Mouse (Mus musculus): ENCODE results near the gene Olfr1532-ps1. TPM values are rescaled to one million over a fixed set of nuclear protein-coding genes. Genes with fewer than 3 reads are reported as not detected.
A peak's percentile ranks its signal among the peaks of the same experiment; 100 is the strongest.
"Not testable (repeated sequence)": the region's sequence is repeated elsewhere in the genome, so short reads cannot be mapped to it uniquely, and the experiment has no call there.

The Olfr1532-ps1 gene
- total RNA-seq (2021): not detected

DNA sequence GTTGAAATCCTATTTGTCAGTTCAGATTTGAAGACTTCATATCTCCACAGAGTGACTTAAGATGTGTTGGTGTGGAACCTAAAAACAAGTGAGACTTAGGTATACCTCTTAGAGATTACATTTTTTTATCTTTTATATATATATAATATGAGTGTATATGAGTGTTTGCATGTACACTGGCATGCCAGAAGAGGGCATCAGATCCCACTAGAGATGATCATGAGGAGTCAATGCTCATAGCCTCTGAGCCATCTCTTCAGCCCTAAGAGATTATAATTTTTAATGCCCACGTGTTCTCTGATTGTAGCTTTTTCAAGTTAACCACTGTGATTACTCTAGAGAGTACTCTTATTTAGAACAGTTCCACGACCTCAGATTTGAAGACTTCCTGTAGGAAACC, at the start of gene Olfr1532-ps1:
TSS of gene Olfr1532-ps1 (plus strand) at position 326 of the 400 bp plus-strand sequence.
- no peak for DNase-seq

- no peak for DNase-seq
Measured at GRCm38 (mm10) chr7:106862885-106863284, 44.9 kb upstream of the Olfr1532-ps1 start, which contains the start of gene Olfr704. Olfr704 (plus strand) TSS chr7:106863185.

DNA sequence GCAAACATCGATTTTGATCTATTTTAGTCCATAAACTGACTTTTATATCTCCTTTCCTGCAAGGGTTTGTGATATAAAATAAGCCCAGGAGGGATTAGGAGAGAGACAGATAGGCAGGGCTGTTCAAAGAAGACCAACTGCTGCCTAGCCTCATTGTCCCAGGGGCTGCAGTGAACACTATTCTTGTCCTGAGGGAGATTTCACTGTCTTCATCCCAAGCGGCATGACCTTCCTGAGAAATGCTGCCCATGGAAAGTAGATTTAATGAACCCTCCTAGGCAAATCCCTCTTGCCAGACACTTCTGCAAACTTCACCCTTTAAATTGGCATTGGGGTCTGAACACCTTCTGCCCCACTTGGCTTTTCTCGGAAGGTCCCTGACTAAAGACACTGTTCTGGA, 31.0 kb upstream of the Olfr1532-ps1 start, which contains the start of gene Olfr705:
TSS of gene Olfr705 (minus strand) at position 101 of the 400 bp plus-strand sequence.
- DNase-seq: no peak

DNA sequence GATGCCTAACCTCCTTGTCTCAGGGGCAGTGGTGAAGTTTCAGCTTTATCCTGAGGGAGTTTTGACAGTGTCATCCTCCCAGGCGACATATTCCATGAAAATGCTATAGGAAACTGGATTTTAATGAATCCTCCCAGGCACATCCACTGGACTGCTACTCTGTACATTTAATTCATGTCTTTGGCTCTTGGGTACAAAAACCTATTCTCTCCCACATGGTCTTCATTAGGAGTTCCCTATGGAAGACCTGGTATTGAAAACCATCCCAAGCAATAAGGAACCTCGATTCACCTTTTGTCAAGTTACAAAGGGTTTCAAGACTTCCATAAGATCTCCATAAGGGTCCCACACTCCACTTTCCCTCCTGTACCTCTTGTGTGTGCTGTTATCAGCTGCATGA, 19.7 kb upstream of the Olfr1532-ps1 start, which contains the start of gene Olfr706:
TSS of gene Olfr706 (minus strand) at position 101 of the 400 bp plus-strand sequence.
- DNase-seq: no peak

DNA sequence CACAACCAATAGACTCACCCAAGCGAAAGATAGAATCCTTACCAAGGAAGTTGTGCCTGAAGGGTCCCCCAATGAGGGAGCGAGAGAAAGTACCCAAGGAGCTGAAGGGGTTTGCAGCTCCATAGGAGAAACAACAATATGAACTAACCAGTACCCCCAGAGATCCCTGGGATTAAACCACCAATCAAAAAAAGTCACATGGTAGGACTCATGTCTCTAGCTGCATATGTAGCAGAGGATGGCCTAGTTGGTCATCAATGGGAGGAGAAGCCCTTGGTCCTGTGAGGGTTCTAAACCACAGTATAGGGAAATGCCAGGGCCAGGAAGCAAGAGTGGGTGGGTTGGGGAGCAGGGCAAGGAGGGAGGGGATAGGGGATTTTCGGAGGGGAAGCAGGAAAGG, 6.7 kb upstream of the Olfr1532-ps1 start, which contains the start of gene Olfr707:
TSS of gene Olfr707 (minus strand) at position 101 of the 400 bp plus-strand sequence.
- DNase-seq: not testable (repeated sequence)

- DNase-seq: peak; percentile 5
Measured at GRCm38 (mm10) chr7:106920961-106921360, 13.2 kb downstream of the Olfr1532-ps1 start.

GRCm38 (mm10) chr7:106932119-106932518, 24.3 kb downstream of the Olfr1532-ps1 start, which contains the start of gene Olfr709-ps1:
Olfr709-ps1 (minus strand) TSS chr7:106932219.
- DNase-seq: no peak

DNA sequence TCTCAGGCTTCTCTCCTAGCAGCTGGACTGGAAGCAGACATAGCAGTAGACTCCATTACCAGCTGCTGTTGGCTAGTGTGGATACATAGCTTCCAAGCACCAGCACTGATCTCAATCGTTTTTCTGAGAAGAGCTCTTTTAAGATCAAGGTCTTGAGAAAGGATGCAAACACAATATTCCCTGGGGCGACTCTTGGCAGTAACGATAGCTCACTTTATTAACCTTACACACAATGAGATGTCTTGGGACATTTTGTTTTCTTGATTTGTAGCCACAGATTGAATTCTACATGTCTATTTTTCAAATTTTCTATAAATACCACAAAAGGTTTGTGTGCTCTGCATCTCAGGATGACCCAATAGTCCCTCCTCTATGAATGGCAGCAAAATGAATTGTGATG, 40.4 kb downstream of the Olfr1532-ps1 start, which contains the start of gene Olfr710:
TSS of gene Olfr710 (minus strand) at position 101 of the 400 bp plus-strand sequence.
- DNase-seq: no peak

DNA sequence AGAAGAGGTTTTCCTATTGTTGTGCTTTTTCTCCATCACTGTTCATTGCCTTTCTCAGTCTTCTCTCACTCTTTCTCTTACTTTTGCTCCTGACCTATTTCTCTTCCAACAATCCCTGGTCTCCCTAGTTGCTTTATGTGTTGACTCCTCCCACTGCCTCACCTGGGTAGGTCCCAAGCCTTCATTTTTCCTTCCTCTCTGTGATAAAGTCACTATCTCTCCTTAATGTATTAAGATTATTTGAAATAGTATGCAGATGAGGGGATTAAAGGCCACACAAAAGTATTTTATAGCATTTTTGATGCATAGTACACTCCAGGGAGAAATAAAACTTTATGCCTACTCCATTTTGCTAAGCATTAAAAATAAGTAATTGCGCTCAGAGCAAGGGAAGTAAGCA, 56.0 kb downstream of the Olfr1532-ps1 start, which contains the start of gene Olfr6:
TSS of gene Olfr6 (minus strand) at position 101 of the 400 bp plus-strand sequence.
- DNase-seq: no peak

Other genes starting within 250 kb of the Olfr1532-ps1 start
- not detected for gene Olfr693, start 227.4 kb upstream of the Olfr1532-ps1 start, total RNA-seq (2021)
- not detected for gene Olfr694, start 216.2 kb upstream of the Olfr1532-ps1 start, total RNA-seq (2021)
- gene Olfr695, start 191.6 kb upstream of the Olfr1532-ps1 start, total RNA-seq (2021): not detected
- gene Olfr697, start 165.6 kb upstream of the Olfr1532-ps1 start, total RNA-seq (2021): not detected
- gene Olfr698, start 152.6 kb upstream of the Olfr1532-ps1 start, total RNA-seq (2021): not detected
- gene Olfr699, start 114.8 kb upstream of the Olfr1532-ps1 start, total RNA-seq (2021): not detected
- not detected for gene Olfr700, start 99.2 kb upstream of the Olfr1532-ps1 start, total RNA-seq (2021)
- gene Olfr701, start 93.9 kb upstream of the Olfr1532-ps1 start, total RNA-seq (2021): not detected
- gene Olfr702, start 74.1 kb upstream of the Olfr1532-ps1 start, total RNA-seq (2021): not detected
- gene Olfr703, start 64.6 kb upstream of the Olfr1532-ps1 start, total RNA-seq (2021): not detected
- gene Olfr704, start 44.8 kb upstream of the Olfr1532-ps1 start, total RNA-seq (2021): not detected
- gene Olfr705, start 31.1 kb upstream of the Olfr1532-ps1 start, total RNA-seq (2021): not detected
- gene Olfr706, start 19.8 kb upstream of the Olfr1532-ps1 start, total RNA-seq (2021): not detected
- not detected for gene Olfr707, start 6.8 kb upstream of the Olfr1532-ps1 start, total RNA-seq (2021)
- gene Olfr709-ps1, start 24.2 kb downstream of the Olfr1532-ps1 start, total RNA-seq (2021): under 1 TPM in 1 of 2 experiments, not detected in 1; 0.07 TPM
- not detected for gene Olfr710, start 40.3 kb downstream of the Olfr1532-ps1 start, total RNA-seq (2021)
- gene Olfr6, start 55.9 kb downstream of the Olfr1532-ps1 start, total RNA-seq (2021): not detected
- not detected for gene Olfr711, start 67.5 kb downstream of the Olfr1532-ps1 start, total RNA-seq (2021)
- not detected for gene Olfr2, start 98.1 kb downstream of the Olfr1532-ps1 start, total RNA-seq (2021)
- gene Olfr713, start 123.2 kb downstream of the Olfr1532-ps1 start, total RNA-seq (2021): not detected
- gene Olfr714, start 163.0 kb downstream of the Olfr1532-ps1 start, total RNA-seq (2021): not detected
- not detected for gene Olfr17, start 185.2 kb downstream of the Olfr1532-ps1 start, total RNA-seq (2021)
- gene Olfr715b, start 202.4 kb downstream of the Olfr1532-ps1 start, total RNA-seq (2021): not detected
- not detected for gene Olfr715, start 223.1 kb downstream of the Olfr1532-ps1 start, total RNA-seq (2021)
- gene Olfr716, start 230.3 kb downstream of the Olfr1532-ps1 start, total RNA-seq (2021): not detected

Data from heart, postnatal 4 days (tissue).